Mouse (Mus musculus) erythroblast, adult 5-6 weeks (primary cell): Measurements from ENCODE around the gene Slc29a2. TPM values are rescaled to one million over a fixed set of nuclear protein-coding genes. Genes with fewer than 3 reads are reported as not detected.
"Not testable (repeated sequence)": the region's sequence is repeated elsewhere in the genome, so short reads cannot be mapped to it uniquely, and the experiment has no call there.

Experiments used
- ATAC-seq: replicated peaks from 2 replicates; pipeline ENCODE4 v1.8.0; 2016; ENCODE audit warnings: moderate number of reproducible peaks, mild to moderate bottlenecking, moderate TSS enrichment, inconsistent platforms; ENCODE audit not compliant: poor library complexity, low FRiP score, severe bottlenecking
- total RNA-seq, 2 experiments: library from RNA; stranded (forward) in 1 of 2; stranded (reverse) in 1 of 2; fragments of 150-400 nt in 1 of 2; fragments of 200-764, 138-1000 nt in 1 of 2; gene quantifications; 2 replicates each; pipeline versions ENCODE4 v1.2.3 to v1.2.4; 2015 to 2017; ENCODE audit warnings: low replicate concordance in 2 of 2

The Slc29a2 gene
- total RNA-seq (2015; ENCODE audit: low replicate concordance) (not detected in 2 replicates), total RNA-seq (2017; ENCODE audit: low replicate concordance) (not detected in 2 replicates)

DNA sequence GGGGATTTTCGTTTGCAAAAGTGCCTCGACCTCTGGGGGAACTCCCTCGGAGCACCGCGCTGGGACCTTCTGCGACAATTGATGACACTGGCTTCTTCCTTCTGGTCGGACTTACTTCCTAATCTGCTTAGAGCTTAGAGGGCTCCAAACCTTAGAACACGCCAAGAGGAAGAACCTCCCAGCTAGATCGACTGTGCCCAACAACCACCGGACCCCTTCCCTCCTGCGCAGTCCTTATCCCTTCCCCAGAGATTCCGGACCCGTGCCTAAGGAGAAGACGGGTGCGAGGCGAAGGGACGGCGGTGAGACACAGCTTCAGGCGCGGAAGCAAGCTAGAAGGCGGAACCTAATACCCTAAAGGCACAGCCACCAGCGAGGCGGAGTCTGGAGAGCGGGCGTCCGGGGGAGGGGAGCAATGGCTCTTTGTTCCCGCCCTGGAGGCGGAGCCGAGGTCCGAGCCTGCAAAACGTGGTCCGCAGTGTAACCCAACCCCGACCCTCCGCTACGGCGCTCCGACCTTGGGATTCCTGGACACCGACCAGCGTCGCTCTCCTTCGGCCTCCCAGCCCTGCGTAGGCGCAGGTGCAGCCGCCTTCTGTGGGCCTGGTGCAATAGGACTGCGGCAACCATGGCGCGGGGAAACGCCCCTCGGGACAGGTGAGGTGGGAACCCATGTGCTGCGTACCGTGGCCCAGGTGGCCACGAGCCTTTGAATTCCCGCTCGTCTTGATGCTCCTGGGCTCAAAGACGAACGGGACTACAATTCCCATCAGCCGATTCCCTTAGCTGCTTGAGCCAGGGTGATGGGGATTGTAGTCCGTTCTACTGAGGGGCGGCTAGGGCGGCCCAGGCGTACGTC lies at the start of gene Slc29a2:
Slc29a2 (plus strand) TSS at position 240 of the 859 bp plus-strand sequence.
- peak; percentile 77 for ATAC-seq

DNA sequence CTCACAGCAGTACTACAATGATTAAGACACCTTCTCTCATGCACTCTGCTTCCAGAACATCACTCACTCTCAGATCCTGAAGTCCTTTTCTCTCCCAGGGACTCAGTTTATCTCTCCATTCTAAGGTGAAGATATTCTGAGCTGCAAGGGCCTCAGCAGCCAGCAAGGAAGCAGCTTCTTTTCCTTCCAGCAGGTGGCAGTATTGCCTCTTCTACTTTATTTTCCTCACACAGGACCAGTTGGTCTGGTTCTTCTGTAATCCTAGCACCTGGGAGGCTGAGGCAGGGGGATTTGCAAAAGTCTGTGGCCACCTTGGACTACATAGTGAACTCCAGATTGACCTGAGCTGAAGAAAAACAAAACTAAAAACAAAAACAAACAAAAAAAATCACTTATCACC lies 41.9 kb upstream of the Slc29a2 start:
- ATAC-seq = peak; percentile 67; the same call in 1 of the 2 replicates

DNA sequence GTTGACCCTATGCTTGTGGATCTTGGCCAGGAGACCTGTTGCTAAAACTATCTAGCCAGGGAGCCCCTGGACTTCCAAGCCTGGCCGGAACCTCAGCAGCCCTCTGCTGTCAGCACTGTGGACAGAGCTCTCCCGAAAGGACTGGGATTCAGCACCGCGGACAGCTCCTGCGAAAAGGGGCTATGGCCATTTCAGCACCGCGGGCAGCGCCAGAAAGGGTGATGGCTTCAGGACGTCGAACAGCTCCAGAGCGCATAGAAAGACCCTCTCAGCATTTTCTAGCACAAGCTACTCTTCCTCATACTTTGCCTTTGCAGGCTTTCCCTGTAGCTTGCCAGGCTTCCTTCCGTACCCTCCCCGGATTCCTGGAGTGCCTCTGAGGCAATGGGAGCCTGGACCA lies 34.6 kb upstream of the Slc29a2 start:
- ATAC-seq = peak; percentile 47; the same call in 1 of the 2 replicates

DNA sequence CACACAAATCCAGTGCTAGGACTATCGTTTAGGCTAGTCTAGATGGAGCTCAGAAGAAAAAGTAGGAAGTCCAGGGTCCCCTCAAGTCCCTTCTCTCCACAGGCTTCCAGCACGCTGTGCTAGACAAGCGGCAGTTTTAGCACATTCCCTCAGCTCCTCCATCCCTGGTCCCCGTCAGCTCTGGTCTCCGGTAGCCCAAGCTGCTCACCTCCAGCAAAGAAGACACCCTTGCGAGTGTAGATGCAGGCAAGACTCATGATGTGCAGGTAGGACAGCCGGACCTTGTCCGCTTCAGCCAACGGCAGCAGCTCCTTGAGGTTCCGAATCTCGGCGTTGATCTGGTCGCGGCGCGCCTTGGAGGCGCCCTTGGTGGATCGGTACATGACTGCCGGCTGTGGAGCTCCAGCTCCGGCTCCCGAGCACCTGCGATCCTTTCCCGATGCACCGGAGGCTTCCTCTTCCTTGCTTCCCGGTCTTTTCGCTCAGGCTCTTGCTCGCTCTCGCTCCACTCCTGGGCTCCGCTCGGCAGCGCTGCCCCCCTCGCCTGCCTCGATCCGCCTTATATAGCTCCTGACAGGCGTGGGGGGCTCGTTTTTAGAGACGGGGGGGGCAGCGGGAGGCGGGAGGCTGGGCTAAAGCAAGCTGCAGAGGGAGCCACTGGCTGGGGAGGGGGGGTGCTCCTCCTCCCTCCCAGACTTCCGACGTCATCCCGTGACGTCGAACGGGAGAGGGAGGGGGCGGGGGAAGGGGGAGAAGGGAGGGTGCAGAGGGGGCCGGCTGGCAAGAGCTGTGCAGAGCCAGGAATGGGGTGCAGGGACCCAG lies 34.0 kb upstream of the Slc29a2 start:
- no peak for ATAC-seq

DNA sequence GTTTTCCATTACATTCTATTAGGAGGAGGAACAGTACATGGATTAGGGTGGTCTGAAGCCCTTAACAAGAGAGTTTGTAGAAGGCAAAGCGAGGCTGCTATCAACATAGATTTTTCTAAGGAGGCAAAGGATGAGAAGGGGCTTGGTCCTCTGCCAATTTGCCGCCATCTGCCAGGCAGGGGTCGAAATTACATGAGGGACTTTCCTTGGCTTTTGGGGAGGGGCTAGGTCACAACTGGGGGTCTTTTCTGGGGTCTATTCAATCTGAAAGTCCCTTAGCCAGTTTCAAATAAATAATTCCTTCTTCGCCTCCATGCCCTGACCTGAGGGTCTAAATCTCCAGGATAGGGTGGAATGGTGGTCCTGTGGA lies 33.4 kb upstream of the Slc29a2 start, which contains the start of gene Npas4:
Npas4 (minus strand) TSS at position 61 of the 370 bp plus-strand sequence.
- no peak for ATAC-seq

DNA sequence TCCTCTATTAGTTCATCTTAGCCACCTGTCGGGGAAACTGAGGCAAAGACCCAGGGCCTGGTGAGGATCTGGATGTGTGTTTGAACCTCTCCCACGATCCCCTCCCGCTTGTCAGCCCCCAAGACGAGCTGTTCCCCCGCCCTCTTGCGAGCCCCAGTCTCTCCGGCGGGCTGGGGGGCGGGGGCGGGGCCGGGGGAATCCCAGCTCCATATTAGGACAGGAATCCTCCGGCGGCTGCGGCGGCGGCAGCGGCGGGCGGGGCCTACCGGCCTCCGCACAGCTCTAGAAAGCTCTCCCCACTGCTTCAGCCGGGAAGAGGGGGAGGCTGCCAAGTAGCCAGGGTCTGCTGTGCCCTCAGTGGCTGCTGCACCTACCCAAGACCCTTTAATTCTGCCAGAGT lies 32.9 kb upstream of the Slc29a2 start:
- no peak for ATAC-seq

DNA sequence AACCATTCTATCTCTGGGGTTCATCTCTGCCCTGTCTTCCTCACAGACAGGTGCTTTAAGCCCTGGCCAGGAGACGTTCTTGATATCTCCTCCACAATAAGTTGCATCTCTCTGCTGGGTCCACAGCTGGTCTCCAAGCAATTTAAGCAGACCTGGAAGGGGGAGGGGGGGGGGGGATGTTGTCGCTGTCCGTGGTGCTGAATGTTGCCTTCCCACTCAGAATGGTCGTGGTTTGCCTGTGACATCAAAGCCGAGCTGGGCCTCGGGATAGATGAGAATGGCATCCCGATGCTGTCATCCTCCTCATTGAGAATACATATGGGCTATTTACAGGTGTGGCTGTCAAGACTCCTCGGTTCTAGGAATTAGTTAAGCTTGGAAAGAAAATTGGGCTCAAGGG lies 31.3 kb upstream of the Slc29a2 start:
- ATAC-seq = no peak

DNA sequence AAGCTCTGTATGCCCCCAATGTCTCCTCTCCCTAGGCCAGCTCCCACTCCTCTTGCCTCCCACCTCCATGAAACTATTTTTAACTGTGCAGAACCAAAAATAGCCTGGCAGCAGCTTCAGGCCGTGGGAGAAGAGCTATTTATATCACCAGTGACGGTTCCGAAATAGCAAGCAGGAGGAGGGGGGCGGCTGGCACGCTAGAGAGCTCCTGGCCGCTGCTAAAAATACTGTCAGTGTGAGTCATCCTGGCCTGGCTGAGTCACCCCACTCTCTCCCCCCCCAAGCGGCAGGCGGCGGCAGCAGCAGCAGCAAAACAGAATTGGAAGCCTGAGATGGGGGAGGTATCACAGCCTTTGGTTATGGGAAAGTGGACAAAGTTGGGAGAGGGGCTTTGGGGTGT lies 30.8 kb upstream of the Slc29a2 start:
- no peak for ATAC-seq

DNA sequence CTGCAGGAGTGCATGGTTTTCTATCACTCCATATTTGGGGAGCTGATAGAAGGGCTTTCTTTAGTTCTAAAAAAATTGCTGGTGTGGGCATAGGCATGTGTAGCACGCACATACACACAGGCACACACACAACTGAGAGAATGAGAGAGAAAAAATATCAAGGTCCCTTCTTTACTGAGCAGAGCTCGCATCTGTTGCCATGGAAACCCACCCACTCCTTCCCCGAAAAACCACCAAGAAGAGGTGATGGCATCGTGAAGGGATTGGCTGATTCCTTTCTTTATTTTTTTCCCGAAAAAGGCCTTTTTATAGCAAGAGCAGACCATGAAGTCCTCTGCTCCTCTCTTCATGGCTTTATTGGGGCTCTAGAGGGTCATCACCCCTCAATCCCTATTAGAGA lies 29.6 kb upstream of the Slc29a2 start:
- ATAC-seq = no peak

DNA sequence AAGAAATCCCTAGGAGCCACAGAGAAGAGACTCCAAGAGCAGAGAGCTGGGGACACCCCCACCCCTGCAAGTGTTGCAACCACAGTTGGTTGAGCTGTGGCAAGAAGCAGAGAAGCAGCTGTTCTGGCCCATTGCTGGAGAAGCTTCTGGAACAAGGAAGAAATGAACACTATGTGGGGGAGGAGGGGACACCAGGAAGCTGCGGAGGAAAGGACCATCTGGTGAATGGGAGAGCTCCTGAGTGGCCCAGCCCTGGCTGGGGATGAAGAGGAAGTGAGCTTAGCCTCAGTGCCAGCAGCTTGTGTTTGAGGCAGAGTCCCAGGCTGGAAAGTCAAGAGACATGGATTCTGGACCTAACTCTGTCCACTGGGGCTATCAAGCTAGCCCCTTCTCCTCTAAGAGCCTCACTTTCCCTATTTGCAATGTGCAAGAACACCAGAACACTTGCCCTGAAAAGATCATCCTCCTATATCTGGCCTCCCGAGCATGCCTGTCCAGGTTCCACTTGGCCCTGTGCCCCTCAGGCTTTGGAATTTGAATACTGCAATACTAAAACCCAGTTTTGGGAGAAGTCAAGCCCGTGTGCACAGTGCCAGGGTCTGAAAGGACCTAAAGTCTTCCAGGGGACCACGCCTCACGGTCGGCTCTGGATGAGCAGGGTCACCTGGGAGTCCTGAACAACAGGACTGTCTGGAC lies 24.1 kb upstream of the Slc29a2 start:
- no peak for ATAC-seq

DNA sequence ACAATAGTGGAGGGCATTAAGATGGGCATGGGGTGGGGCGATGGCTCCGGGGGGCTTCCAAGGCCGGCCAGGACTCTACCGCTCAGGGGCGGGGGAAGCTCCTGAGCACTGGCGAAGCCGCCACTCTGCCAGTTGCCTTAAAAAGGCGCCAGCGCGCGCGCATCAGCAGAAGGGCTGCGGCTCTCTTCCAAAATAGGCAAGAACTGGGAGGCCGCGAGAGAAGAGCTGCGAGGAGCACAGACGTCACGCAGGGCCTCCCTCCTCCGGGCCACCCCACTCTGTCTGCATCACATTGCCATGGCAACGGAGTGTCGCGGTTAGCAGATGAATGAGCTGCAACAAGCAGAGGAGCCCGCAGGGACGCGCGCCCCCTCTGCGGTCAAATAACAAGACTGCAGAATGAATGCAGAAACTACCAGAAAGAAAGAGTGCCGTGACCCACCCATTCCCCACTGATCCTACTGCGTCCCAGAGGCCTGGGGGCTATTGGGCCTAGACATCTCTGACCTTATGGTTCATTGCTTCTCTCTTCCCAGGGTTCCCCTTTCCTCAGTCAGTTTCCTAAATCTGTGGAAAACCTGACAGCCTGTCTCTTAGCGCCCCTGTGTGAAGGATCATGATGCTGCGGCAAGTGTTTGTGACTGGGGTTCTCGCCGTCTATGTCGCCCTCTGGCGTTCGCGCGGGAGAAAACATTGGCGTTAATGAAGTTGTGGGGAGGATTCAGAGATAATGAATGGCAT lies 21.8 kb upstream of the Slc29a2 start:
- ATAC-seq = peak; percentile 74

DNA sequence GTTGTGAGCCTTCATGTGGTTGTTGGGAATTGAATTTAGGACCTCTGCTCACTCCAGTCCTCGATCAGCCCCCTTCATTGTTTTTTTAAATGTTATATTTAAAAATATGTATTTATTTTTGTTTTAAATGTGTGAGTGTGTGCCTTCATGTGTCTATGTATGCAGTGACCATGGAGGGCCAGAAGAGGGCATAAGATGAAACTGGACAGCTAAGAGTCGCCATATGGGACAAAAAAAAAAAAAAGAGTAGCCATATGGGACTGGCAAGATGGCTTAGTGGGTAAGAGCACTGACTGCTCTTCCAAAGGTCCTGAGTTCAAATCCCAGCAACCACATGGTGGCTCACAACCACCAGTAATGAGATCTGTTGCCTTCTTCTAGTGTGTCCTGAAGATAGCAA lies 20.0 kb upstream of the Slc29a2 start:
- not testable (repeated sequence) for ATAC-seq

DNA sequence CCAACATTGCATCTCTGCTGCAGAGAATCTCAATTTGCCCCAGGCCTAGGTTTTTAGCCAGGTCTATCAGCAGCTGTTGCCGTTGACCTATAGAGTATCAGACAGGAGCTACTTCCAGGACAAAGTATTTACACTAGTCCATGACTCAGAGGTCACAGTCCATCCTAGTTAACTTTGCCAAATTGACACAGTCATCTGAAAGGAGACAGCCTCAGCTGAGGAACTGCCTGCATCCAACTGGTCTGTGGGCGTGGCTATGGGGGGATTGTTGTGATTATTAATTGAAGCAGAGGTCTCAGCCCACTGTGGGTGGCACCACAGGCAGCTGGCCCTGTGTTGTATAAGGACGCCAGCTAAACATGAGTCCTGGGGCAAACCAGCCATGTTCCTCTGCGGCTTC lies 18.7 kb upstream of the Slc29a2 start:
- no peak for ATAC-seq

DNA sequence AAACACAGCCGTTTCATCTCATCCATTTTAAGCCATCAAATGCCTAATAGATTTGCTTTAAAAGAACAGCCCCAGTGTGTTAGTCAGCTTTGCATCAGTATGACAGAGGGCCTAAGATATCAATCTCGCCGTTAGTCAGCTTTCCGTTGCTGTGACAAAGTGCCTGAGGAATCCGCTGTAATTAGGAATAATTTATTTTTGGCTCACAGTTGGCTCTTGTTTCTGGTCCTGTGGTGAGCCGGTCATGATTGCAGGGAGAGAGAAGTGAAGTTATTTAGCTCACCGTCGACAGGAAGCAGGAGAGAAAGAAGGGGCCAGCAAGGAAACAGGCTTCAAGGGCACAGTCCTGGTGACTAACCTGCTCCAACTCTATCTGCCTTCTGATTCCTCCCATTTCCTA lies 10.5 kb upstream of the Slc29a2 start:
- no peak for ATAC-seq

DNA sequence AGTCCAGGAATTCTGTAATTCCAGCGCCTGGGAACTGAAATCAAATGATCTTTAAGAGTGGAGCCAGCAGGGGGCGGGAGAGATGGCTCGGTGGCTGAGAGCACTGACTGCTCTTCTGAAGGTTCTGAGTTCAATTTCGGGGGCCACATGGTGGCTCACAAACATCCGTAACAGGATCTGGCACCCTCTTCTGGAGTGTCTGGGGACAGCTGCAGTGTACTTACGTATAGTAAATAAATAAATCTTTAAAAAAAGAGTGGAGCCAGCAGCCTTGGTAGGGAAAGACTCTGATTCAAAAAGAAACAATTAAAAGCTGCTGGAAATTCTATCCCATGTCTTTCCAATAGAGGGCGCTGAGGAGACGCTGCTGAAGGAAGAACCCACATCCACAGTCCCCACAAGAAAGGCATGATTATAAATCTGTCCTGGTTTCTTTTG lies 8.7 kb upstream of the Slc29a2 start:
- no peak for ATAC-seq

DNA sequence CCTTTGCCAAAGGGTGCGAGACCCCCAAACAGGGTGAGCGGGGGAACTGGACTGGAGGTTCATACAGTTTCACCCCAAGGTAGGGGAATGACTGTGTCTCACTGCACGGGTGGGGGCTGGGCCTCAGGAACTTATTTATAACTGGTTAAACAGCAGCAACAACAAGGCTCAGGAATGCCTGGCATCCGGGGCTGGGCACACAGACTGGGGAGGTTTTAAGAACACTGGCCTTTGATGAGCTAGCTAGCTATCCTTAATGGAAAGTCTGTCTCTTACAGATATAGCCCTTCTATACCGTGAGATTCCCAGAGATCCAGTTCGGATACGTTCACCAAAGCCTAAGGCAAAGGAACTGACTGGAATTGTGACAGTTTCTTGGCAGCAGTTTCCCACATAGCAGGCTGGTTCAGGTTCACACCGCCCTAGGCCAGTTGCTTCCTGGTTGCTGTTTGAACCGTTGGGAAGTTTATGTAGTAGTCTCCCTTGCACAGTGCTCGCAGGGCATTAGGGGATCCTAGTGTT lies 7.4 kb upstream of the Slc29a2 start:
- no peak for ATAC-seq

DNA sequence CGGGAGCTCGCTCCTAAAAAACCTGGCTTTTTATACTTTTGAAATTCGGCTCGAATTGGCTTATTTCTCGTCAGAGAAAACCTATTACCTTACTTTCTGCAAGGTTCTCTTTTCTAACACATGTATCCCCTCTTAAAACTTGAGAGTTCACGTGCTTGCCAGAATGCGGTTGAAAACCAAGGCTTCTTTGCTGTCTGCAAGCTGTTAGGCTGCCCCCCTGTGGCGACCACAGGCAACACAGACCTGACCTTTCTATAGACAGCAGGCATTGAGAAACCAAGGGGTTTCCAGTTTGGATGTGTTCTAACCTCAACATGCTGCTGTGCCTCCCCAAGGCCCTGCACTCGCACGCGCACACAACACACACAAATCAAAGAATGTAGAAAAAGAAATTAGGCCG lies 6.9 kb upstream of the Slc29a2 start:
- peak; percentile 73 for ATAC-seq

DNA sequence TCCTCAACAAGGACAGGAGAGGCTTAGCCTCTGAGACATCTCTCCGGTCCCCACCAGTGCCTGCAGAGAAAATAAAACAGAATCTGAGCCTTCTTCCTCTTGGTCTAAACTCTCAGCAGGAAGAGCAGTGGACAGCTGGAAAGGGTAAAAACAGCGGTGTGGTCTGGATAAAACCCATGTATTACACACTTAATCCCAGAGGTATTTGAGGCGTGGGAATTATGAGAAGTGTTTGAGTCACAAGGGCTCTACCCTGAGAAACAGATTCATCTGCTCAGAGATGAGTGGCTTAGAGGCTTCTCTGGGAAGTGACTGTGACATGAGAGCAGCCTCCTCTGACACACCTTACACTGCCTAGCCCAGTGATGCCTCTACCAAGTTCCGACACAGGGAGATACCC lies 6.0 kb upstream of the Slc29a2 start:
- no peak for ATAC-seq

DNA sequence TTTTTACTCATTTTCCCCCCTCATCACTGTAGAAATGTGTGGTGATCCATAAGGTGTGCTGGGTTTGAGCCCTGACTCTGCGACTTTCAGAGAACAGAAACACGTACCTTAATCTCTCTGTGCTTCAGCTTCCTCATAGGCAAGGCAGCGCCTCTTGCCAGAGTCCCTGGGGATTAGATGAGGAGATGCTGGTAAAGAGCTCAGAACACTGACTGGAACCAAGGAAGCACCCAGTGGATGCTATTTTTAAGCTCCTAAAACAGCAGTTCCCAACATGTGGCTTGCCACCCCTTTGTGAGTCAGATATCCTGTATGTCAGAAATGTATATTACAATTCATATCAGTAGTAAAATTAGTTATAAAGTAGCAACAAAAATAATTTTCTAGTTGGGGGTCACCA lies 5.5 kb upstream of the Slc29a2 start:
- no peak for ATAC-seq
